Mouse (Mus musculus): ENCODE results near the gene Ube2i. TPM values are rescaled to one million over a fixed set of nuclear protein-coding genes. Genes with fewer than 3 reads are reported as not detected.

Gene Ube2i
- polyA plus RNA-seq, 1 experiment from 2014 or later, result 409 TPM

DNA sequence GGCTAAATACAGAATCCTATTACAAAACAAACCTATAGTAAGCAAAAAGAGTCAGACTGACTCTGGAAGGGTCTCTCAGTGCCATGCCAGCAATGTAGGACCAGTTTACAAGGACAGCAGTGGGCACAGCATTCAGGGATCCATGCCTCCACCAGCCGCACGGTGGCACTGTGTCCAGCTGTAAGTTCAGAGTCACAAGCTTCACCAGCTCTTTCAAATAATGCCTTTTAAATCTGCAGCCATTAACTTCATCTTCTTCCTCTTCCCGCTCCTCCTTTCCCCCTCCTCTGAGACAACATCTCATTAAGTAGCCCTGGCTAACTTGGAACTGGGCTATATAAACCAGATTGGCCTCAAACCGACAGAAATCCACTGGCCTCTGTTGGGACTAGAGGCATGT lies 14.4 kb upstream of the Ube2i start:
- H3K27me3 ChIP-seq (replicated peaks; ENCODE audit: control insufficient read depth, insufficient read depth, low read length), result no peaks in the 10 kb centered on the region
- H3K36me3 ChIP-seq (ENCODE audit: control insufficient read depth, insufficient read depth, low read length), result no peaks in the 10 kb centered on the region
- H3K9me3 ChIP-seq (ENCODE audit: control insufficient read depth, low read length), result no peaks in the 10 kb centered on the region
- WGBS, result 17% methylated on average over 4 of the region's 4 CpGs
- no peak for ATAC-seq
- H3K27ac ChIP-seq (ENCODE audit: low read depth, low read length), result no peak overlapping the region
- no peak overlapping the region for H3K4me3 ChIP-seq (ENCODE audit: low read length)
- no peak overlapping the region for H3K4me2 ChIP-seq (ENCODE audit: low read length)
- no peaks in the 10 kb centered on the region for H3K4me1 ChIP-seq (ENCODE audit: control insufficient read depth, insufficient read depth, low read depth, low read length)
- H3K9ac ChIP-seq (ENCODE audit: low read depth, low read length), result no peak overlapping the region

GRCm38 (mm10) chr17:25285033-25285432 lies 10.6 kb upstream of the Ube2i start:
- 0 out of 2 replicates have a peak, but pooled peaks have one; percentile 34 for ATAC-seq
- no peak overlapping the region for H3K9ac ChIP-seq (ENCODE audit: low read depth, low read length)
- H3K4me3 ChIP-seq (ENCODE audit: low read length), result no peak overlapping the region
- WGBS, result 17% methylated on average over 3 of the region's 3 CpGs
- H3K27ac ChIP-seq (ENCODE audit: low read depth, low read length), result no peak overlapping the region
- H3K4me2 ChIP-seq (ENCODE audit: low read length), result no peak overlapping the region
- H3K36me3 ChIP-seq (ENCODE audit: control insufficient read depth, insufficient read depth, low read length), result no peaks in the 10 kb centered on the region
- H3K27me3 ChIP-seq (replicated peaks; ENCODE audit: control insufficient read depth, insufficient read depth, low read length), result no peaks in the 10 kb centered on the region
- H3K9me3 ChIP-seq (ENCODE audit: control insufficient read depth, low read length), result no peaks in the 10 kb centered on the region
- H3K4me1 ChIP-seq (ENCODE audit: control insufficient read depth, insufficient read depth, low read depth, low read length), result no peaks in the 10 kb centered on the region

DNA sequence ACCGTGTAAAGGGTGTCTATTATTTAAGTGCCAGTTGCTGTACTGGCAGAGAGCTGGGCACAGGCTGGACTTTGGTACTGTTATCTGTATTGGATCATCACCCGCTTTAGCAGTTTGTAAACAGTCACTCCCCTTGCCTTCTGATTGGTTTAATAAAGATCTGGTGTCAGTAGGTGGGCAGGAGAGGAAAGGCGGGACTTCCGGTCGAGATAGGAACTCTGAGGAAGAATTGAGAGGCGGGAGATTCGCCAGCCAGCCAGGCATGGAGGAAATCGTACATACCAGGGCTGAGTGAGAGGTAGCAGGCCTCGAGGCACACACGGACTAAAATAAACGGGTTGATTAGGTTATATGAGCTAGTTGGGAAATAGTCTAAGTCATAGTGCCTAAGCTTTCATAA lies 7.7 kb upstream of the Ube2i start:
- no peaks in the 10 kb centered on the region for H3K27me3 ChIP-seq (replicated peaks; ENCODE audit: control insufficient read depth, insufficient read depth, low read length)
- 42% methylated on average over 11 of the region's 11 CpGs for WGBS
- H3K9me3 ChIP-seq (ENCODE audit: control insufficient read depth, low read length), result no peaks in the 10 kb centered on the region
- H3K4me3 ChIP-seq (ENCODE audit: low read length), result no peak overlapping the region
- no peak overlapping the region for H3K27ac ChIP-seq (ENCODE audit: low read depth, low read length)
- no peaks in the 10 kb centered on the region for H3K36me3 ChIP-seq (ENCODE audit: control insufficient read depth, insufficient read depth, low read length)
- no peak overlapping the region for H3K9ac ChIP-seq (ENCODE audit: low read depth, low read length)
- no peak overlapping the region for H3K4me2 ChIP-seq (ENCODE audit: low read length)
- ATAC-seq, result no peak
- no peaks in the 10 kb centered on the region for H3K4me1 ChIP-seq (ENCODE audit: control insufficient read depth, insufficient read depth, low read depth, low read length)

DNA sequence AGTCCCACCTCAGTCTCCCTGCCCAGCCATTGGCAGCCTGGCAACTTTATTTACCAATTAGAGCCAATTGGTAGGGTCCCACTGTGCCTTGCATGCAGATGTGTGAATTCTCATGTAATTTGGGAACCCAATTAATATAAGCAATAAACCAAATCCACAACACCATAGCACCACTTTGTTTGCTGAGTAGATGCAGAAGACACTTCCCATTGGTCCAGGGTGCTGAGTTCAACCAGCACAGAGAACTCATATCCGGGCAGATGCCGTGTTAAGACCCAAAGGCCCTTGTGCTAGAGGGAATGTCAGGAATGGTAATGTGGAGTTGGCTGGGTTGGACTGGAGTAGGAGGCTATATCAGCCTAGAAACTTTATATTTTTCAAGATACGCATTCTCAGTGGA lies 1.4 kb upstream of the Ube2i start:
- Histone ChIP-seq H3K9me3 (ENCODE audit: control insufficient read depth, low read length) (no peaks in the 10 kb centered on the region), H3K9ac (ENCODE audit: low read depth, low read length) (no peak overlapping the region), H3K36me3 (ENCODE audit: control insufficient read depth, insufficient read depth, low read length) (no peaks in the 10 kb centered on the region), H3K4me3 (ENCODE audit: low read length) (no peak overlapping the region), H3K27ac (ENCODE audit: low read depth, low read length) (no peak overlapping the region), H3K4me1 (ENCODE audit: control insufficient read depth, insufficient read depth, low read depth, low read length) (peaks cover 18% of the 10 kb centered on the region), H3K27me3 (replicated peaks; ENCODE audit: control insufficient read depth, insufficient read depth, low read length) (no peaks in the 10 kb centered on the region), H3K4me2 (ENCODE audit: low read length) (no peak overlapping the region)
- ATAC-seq, result no peak
- WGBS, result 98% methylated on average over 3 of the region's 3 CpGs

- H3K27ac ChIP-seq (ENCODE audit: low read depth, low read length), result peak overlapping the region; percentile 99
- WGBS, result under 1% methylated on average over 39 of the region's 45 CpGs
- H3K9me3 ChIP-seq (ENCODE audit: control insufficient read depth, low read length), result no peaks in the 10 kb centered on the region
- H3K4me3 ChIP-seq (ENCODE audit: low read length), result peak overlapping the region; percentile 89
- H3K27me3 ChIP-seq (replicated peaks; ENCODE audit: control insufficient read depth, insufficient read depth, low read length), result no peaks in the 10 kb centered on the region
- no peaks in the 10 kb centered on the region for H3K36me3 ChIP-seq (ENCODE audit: control insufficient read depth, insufficient read depth, low read length)
- peak overlapping the region; percentile 50 for H3K4me2 ChIP-seq (ENCODE audit: low read length)
- peaks cover 33% of the 10 kb centered on the region for H3K4me1 ChIP-seq (ENCODE audit: control insufficient read depth, insufficient read depth, low read depth, low read length)
- peak; percentile 86 for ATAC-seq
- H3K9ac ChIP-seq (ENCODE audit: low read depth, low read length), result peak overlapping the region; percentile 98
These were observed 518 bp downstream of the Ube2i start for GRCm38 (mm10) chr17:25273706-25274501.

GRCm38 (mm10) chr17:25272951-25273705 lies 1.3 kb downstream of the Ube2i start:
- H3K4me2 ChIP-seq (ENCODE audit: low read length), result peak overlapping the region; percentile 97
- H3K4me1 ChIP-seq (ENCODE audit: control insufficient read depth, insufficient read depth, low read depth, low read length), result peaks cover 33% of the 10 kb centered on the region
- peak; percentile 92 for ATAC-seq
- H3K4me3 ChIP-seq (ENCODE audit: low read length), result peak overlapping the region; percentile 89
- H3K27me3 ChIP-seq (replicated peaks; ENCODE audit: control insufficient read depth, insufficient read depth, low read length), result no peaks in the 10 kb centered on the region
- H3K27ac ChIP-seq (ENCODE audit: low read depth, low read length), result peak overlapping the region; percentile 99
- no peaks in the 10 kb centered on the region for H3K9me3 ChIP-seq (ENCODE audit: control insufficient read depth, low read length)
- peak overlapping the region; percentile 98 for H3K9ac ChIP-seq (ENCODE audit: low read depth, low read length)
- peaks cover 6% of the 10 kb centered on the region for H3K36me3 ChIP-seq (ENCODE audit: control insufficient read depth, insufficient read depth, low read length)
- WGBS, result under 1% methylated on average over 64 of the region's 92 CpGs

- Histone ChIP-seq H3K27ac (ENCODE audit: low read depth, low read length) (peak overlapping the region; percentile 99), H3K36me3 (ENCODE audit: control insufficient read depth, insufficient read depth, low read length) (peaks cover 13% of the 10 kb centered on the region), H3K4me1 (ENCODE audit: control insufficient read depth, insufficient read depth, low read depth, low read length) (peaks cover 33% of the 10 kb centered on the region), H3K9me3 (ENCODE audit: control insufficient read depth, low read length) (no peaks in the 10 kb centered on the region), H3K4me3 (ENCODE audit: low read length) (peak overlapping the region; percentile 89), H3K27me3 (replicated peaks; ENCODE audit: control insufficient read depth, insufficient read depth, low read length) (no peaks in the 10 kb centered on the region), H3K4me2 (ENCODE audit: low read length) (peak overlapping the region; percentile 97), H3K9ac (ENCODE audit: low read depth, low read length) (peak overlapping the region; percentile 98)
- 1% methylated on average over 10 of the region's 10 CpGs for WGBS
- no peak for ATAC-seq
These were observed 2.1 kb downstream of the Ube2i start for GRCm38 (mm10) chr17:25272326-25272725.

DNA sequence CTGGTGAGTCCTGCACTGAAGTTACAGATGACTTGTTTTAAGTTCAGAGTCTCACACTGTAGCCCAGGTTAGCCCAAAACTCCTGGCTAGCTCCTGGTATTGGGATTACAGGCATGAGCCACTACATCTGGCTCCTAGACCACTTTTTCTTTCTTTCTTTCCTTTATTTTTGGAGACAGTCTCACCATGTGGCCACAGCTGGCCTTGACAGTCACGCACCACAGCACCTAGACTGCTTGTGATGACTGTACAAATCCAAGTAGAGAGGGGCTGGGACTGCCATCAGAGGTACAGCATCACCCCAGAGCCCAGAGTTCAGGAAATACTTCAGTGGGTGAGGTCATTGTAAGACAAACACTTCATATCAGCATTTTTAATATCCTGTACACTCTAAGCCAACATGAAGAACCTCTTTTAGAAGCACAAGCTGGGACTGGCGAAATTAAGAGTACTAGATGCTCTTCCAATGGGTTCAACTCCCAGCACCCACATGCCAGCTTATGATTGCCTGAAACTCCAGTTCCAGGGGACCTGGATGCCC lies 3.6 kb downstream of the Ube2i start:
- H3K4me3 ChIP-seq (ENCODE audit: low read length), result no peak overlapping the region; the same call in 1 of the 2 replicates
- no peak overlapping the region for H3K27ac ChIP-seq (ENCODE audit: low read depth, low read length)
- H3K9me3 ChIP-seq (ENCODE audit: control insufficient read depth, low read length), result no peaks in the 10 kb centered on the region
- no peak for ATAC-seq
- no peaks in the 10 kb centered on the region for H3K27me3 ChIP-seq (replicated peaks; ENCODE audit: control insufficient read depth, insufficient read depth, low read length)
- 78% methylated on average over 2 of the region's 2 CpGs for WGBS
- no peak overlapping the region for H3K9ac ChIP-seq (ENCODE audit: low read depth, low read length)
- peaks cover 26% of the 10 kb centered on the region for H3K36me3 ChIP-seq (ENCODE audit: control insufficient read depth, insufficient read depth, low read length)
- H3K4me1 ChIP-seq (ENCODE audit: control insufficient read depth, insufficient read depth, low read depth, low read length), result peaks cover 33% of the 10 kb centered on the region
- H3K4me2 ChIP-seq (ENCODE audit: low read length), result peak overlapping the region; percentile 97

DNA sequence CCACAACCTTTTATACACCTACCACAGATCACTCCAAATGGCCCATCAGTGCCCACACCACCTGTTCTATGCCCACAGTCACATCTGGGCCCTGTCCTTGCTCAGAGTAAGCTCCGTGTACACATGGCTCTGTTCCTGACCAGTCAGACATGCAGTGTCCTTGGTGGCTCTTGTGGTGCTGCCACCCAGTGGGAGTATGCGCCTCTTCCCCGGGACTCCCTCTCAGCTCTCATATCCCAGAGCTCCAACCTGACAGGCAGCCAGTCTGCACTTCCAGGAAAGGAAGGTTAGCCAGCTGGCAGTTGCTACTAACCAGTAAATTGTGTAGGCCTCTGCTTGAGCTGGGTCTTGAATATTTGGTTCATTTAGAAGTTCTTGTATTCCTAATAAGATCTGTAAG lies 10.0 kb downstream of the Ube2i start:
- Histone ChIP-seq H3K9ac (ENCODE audit: low read depth, low read length) (no peak overlapping the region), H3K4me2 (ENCODE audit: low read length) (no peak overlapping the region), H3K27ac (ENCODE audit: low read depth, low read length) (no peak overlapping the region), H3K4me3 (ENCODE audit: low read length) (no peak overlapping the region), H3K4me1 (ENCODE audit: control insufficient read depth, insufficient read depth, low read depth, low read length) (peaks cover 1% of the 10 kb centered on the region; the same call in 1 of the 2 replicates), H3K27me3 (replicated peaks; ENCODE audit: control insufficient read depth, insufficient read depth, low read length) (no peaks in the 10 kb centered on the region), H3K36me3 (ENCODE audit: control insufficient read depth, insufficient read depth, low read length) (peaks cover 54% of the 10 kb centered on the region), H3K9me3 (ENCODE audit: control insufficient read depth, low read length) (no peaks in the 10 kb centered on the region)
- 78% methylated on average over 3 of the region's 3 CpGs for WGBS
- ATAC-seq, result no peak

Data from hindbrain, embryonic 16.5 days (tissue).